Mouse (Mus musculus): ENCODE data around the gene Lrig2.

- TF ChIP-seq CTCF (IDR thresholded peaks at IDR 0.05; ENCODE audit: extremely low read depth, insufficient read depth, low read length) (no peak), POLR2A (IDR thresholded peaks at IDR 0.05; ENCODE audit: extremely low read depth, insufficient read depth, low read length) (no peak)
These were observed 115.0 kb downstream of the Lrig2 start for GRCm38 (mm10) chr3:104396736-104397081.

Data from cortical plate, adult 2 months (tissue).